Mouse (Mus musculus): ENCODE measurements around the gene Pccb.

Gene Pccb

DNA sequence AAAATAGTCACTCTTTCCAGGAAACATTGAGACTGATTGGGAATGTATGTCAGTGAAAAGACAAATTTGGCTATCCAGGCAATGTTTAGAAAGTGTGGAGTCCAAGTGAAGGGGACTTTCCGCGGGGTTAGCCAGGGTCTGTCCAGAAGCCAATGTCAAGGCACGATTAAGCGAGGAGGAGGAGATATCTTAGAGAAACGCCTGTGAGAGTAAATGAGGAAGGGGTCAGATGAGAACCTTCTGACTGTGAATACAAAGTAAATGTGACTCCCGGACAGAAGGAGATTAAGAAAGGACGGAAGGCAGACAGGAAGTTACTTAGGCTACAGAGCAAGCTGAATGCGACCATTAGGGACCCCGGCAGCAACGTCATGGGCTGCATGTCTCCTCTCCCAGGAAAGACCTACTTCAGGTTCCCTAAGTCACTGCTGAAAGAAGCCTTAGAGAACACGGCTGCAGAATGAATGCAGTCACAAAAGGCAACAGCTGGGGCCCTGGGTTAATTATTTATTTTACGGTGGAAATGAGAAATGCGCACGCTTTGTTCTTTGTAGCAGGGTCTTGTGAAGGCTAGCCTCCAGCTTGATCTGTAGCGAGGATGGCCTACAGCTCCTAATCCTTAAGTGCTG lies 11.1 kb upstream of the Pccb start:
- no peak for DNase-seq (ENCODE audit: low spot score)

GRCm38 (mm10) chr9:101042249-101042648 lies 7.6 kb upstream of the Pccb start:
- DNase-seq (ENCODE audit: low spot score): no peak

- DNase-seq (ENCODE audit: low spot score): no peak
Observed at GRCm38 (mm10) chr9:101041508-101041907, 6.8 kb upstream of the Pccb start.

DNA sequence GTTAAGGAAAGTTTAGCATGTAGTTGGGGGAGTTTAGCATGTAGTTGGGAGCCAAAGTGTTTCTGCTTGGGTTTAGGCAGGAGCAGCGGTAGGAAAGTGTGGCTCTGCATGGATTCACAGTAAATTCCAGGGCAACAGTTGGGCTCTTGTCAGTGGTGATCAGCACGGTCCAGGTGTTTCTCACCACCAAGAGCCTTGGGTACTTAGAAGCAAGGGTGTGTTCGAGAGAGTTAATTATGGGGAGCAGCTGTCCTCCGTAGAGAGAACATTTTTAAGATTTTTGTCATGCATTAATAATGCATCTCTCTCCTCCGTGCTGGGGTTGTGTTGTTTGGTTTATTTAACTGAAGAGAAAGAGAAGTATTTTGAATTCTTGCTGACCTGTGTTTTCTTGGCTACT lies 3.9 kb upstream of the Pccb start:
- DNase-seq (ENCODE audit: low spot score): no peak

- DNase-seq (ENCODE audit: low spot score): no peak
Observed at GRCm38 (mm10) chr9:101037396-101037795, 2.7 kb upstream of the Pccb start.

GRCm38 (mm10) chr9:101036876-101037275 lies 2.2 kb upstream of the Pccb start:
- DNase-seq (ENCODE audit: low spot score): no peak

- no peak for DNase-seq (ENCODE audit: low spot score)
Observed at GRCm38 (mm10) chr9:101035836-101036596, 1.3 kb upstream of the Pccb start.

DNA sequence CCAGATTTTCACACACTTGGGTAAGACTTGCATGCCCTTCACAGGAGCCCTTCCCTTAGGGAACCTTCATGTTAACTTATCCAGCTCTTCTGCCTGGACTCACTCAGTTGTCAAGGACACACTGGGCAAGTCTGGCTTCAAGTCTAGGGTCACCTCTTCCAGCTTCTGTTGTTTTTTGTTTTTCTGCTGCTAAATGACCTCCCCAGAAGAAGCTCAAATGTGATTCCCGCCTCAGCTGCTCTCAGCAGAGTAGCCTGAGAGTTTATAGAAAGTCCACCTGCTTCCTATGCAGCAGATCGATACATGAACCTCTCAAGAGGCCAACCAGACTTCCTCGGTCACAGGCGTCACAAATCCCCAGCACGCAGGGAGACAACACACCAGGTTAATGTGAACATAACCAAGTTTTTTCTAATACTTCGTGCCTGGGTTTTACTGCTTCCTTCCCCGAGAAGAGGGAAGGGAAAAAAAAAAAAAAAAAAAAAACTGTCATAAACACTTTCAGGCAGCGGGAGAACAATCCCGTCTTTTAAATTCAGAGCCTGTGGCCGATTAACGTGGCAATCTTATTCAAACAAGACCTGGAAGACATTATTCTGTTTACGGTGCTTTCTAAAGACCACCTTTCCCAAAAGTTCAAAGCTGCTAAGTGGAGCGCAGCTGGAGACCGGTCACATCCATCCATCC lies 794 bp downstream of the Pccb start:
- no peak for DNase-seq (ENCODE audit: low spot score)

DNA sequence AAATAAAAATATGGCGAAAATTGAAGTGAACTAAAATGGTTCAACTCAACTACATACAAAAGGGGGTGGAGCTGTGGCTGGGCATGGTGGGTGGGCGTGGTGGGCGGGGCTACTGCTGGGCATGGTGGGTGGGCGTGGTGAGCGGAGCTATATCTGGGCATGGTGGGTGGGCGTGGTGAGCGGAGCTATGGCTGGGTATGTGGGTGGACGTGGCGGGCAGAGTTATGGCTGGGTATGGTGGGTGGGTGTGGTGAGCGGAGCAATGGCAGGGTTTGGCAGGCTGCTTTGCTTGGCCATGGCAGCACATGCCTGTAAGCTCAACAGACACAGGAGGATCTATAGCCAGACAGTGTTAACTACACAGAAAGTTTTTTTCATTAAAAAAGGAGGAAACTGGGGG lies 15.9 kb downstream of the Pccb start:
- DNase-seq (ENCODE audit: low spot score): no peak

GRCm38 (mm10) chr9:101017734-101018516 lies 16.8 kb downstream of the Pccb start:
- DNase-seq (ENCODE audit: low spot score): no peak

DNA sequence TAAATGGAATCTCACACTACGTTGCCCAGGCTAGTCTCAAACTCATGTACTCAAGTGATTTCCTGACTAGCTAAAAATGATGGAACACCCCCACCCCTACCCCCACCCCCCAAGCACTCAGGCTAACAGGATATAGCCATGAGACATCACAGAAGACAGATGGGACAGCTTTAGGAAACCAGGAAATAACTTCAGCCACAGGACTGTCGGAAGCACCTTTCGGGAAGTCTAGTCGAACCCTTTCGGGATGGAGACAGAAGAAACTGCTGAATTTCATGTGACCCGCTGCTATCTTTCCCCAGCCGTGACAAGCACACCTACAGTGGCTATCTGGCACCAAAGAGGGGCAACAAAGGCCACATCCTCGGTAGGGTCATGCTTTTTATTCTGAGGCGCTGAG lies 19.4 kb downstream of the Pccb start:
- no peak for DNase-seq (ENCODE audit: low spot score)

DNA sequence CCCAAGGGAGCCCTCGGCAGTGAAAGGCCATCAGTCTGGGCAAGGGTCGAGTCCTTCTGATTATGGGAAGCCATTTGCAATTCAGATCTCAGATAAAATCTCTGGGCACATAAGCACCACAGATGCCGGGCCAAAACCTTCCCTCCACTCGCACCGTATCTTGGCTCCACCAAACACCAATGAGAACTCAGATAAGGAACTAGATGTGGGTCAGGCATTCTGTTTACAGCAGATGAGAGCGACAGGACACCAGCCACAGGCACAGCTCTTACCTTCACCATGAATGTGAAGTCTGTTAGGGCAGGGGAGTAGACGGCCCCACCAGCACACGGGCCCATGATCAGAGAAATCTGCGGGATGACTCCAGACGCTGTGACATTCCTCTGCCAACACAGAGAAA lies 22.3 kb downstream of the Pccb start:
- no peak for DNase-seq (ENCODE audit: low spot score)

GRCm38 (mm10) chr9:101005866-101006265 lies 28.8 kb downstream of the Pccb start:
- DNase-seq (ENCODE audit: low spot score): no peak

DNA sequence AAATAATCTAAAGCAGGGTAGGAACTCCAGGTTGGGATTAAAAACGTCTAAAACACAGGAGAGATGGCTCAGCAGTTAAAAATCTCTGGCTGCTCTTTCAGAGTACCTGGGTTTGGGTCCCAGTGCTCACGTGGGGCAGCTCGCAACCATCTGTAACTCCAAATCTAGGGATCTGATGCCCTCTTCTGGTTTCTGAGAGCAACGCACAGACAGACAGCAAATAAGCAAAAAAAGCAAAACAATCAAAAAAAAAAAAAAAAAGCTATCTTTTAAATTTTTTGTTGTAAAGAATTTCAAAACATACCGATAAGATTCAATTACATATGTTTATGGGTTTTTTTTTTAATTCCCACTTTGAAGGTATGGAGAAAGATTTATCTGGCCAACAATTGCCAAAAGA lies 31.4 kb downstream of the Pccb start:
- no peak for DNase-seq (ENCODE audit: low spot score)

DNA sequence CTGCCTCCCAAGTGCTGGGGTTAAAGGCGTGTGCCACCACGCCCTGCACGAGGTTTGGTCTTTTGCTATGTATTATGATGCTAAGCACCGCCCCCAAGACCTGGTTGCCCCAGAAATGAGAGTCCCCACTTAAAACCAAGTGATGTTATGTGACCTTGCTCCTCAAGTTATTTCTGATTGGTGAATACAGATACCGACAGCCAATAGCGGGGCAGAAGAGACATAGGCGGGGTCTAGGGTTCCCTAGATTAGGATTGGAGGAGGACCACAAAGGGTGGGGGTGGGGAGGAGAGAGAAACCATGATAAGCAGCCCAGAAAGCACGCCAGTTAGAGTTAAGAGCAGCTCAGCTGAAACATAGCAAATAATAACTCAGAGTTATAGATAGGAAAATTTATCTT lies 31.9 kb downstream of the Pccb start:
- no peak for DNase-seq (ENCODE audit: low spot score)

- DNase-seq (ENCODE audit: low spot score): no peak
Observed at GRCm38 (mm10) chr9:101002053-101002452, 32.6 kb downstream of the Pccb start.

DNA sequence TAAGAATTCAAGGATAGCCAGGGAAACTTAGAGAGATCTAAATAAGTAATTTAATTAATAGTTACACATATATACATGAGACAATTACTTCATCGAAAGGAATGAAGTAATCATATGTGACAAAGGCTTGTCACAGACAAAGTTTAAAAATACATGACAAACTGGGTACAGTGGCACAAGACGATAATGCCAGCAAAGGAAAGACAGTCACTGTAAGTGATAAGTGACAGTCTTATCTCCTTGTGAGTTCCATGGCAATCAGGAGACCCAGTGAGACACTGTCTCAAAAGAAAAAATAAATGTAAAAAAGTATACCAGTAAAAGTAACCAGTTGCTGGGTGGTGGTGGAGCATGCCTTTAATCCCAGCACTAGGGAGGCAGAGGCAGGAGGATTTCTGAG lies 37.6 kb downstream of the Pccb start:
- DNase-seq (ENCODE audit: low spot score): no peak

DNA sequence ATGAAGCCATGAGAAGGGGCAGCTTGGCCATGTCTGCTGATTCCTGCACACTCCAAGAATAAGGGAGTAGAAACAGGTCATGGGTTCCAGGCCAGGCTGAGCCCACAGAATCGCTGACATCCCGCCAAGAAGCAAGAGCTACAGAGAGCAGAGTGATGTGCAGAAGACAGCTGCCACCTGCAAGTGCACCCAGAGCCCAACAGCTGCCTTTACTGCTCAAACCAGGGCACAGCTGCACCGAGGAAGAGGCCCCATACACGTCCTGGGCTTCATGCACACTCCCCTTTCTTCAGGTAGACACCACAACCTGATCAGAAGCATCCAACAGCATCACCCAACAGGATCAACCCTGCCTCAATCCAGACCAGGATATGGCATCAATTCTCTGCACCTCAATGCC lies 40.8 kb downstream of the Pccb start:
- DNase-seq (ENCODE audit: low spot score): no peak

- no peak for DNase-seq (ENCODE audit: low spot score)
Observed at GRCm38 (mm10) chr9:100992191-100992590, 42.5 kb downstream of the Pccb start.

GRCm38 (mm10) chr9:100991321-100991720 lies 43.4 kb downstream of the Pccb start:
- DNase-seq (ENCODE audit: low spot score): no peak

DNA sequence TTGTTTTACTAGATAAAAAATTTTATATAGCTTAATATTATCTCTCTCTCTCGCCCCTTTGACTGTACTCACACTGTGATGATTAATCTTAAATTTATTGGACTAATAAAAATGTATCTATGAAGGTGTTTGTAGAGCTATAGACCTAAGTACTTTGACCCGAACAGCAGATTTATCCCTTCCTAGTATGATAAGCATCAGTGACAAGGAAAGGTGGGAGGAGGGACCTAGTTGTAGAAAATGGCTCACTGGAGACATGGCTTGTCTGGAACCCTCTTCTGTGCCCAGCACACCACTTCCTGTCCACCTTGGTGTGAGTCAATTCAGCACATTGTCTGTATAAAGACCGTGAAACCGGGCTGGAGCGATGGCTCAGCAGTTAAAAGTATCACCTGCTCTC lies 44.1 kb downstream of the Pccb start:
- no peak for DNase-seq (ENCODE audit: low spot score)

DNA sequence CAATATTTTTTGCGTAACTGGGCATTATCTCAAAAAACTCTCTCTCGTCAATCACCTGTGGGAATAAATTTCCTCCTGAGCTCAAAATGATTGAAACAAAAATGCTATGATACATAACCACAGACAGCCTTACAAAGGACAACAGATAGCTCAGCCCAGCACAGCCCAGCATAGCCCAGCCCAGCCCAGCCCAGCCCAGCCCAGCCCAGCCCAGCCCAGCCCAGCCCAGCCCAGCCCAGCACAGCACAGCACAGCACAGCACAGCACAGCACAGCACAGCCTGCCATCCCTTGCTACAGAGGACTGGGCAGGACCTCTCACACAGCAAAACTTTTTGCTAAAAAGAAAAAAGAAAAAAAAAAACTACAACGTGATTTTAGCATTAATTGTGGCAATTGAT lies 46.8 kb downstream of the Pccb start:
- DNase-seq (ENCODE audit: low spot score): no peak

DNA sequence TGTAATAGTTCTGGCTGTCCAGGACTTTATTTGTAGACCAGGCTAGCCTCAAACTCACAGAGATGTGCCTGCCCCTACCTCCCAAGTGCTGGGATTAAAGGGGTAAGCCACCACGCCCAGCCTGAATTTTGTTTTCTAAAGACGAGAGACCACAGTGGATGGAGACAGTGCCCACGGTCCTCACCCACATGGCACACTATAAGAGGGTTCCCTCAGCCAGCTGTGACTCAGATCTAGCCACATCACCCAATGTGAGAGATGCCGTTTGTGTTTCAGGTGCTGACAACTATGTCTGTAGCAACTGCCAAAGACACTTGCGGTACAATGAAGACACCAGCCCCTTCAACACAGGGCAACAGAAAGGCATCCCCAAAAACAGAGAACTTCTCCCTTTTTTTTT lies 47.7 kb downstream of the Pccb start:
- DNase-seq (ENCODE audit: low spot score): no peak
